Mouse (Mus musculus) adrenal gland, postnatal 0 days (tissue): Measurements from ENCODE around the gene Mbd3l2. TPM values are rescaled to one million over a fixed set of nuclear protein-coding genes. Genes with fewer than 3 reads are reported as not detected.

Experiments used
- microRNA-seq: library from miRNA; unstranded; fragments of <30 nt; microRNA quantifications from one replicate; pipeline ENCODE4, GENCODE M21; 2016; ENCODE audit warnings: borderline replicate concordance; ENCODE audit not compliant: insufficient number of aligned reads
- polyA plus RNA-seq: library from polyadenylated mRNA; unstranded; fragments of >200 nt; fragmentation: Nextera tagmentation; extraction: Ambion mirVana; gene quantifications from 2 replicates; pipeline ENCODE4 v1.2.1, GENCODE M21; 2015

Gene Mbd3l2
- not detected in 2 replicates for polyA plus RNA-seq

DNA sequence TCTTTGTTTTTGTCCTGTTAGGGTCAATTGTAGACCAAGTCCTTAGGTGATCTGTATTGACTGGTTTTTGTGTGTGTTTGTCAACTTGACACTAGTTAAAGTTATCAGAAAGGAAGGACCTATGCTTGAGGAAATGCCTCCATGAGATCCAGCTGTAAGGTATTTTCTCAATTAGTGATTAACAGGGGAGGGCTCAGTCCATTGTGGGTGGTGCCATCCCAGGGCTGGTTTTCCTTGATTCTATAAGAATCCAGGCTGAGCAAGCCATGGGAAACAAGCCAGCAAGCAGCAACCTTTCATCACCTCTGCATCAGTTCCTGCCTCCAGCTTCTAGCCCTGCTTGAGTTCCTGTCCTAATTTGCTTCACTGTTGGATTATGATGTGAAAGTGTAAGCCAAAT, at the start of gene Mbd3l2:
Gene Mbd3l2 (plus strand): TSS at position 301 of the 400 bp plus-strand sequence.

DNA sequence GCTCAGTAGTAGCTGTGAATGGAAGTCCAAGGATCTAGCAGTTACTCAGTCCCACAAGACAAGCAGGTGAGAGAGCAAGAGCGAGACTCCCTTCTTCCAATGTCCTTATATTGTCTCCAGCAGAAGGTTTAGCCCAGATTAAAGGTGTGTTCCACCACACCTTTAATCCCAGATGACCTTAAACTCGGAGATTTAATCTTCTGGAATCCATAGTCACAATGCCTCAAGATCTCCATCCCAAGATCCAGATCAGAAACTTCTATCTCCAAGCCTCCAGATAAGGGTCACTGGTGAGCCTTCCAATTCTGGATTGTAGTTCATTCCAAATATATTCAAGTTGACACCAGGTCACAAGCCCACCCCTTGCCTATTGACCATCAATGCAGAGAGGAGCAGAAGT, 27.6 kb upstream of the Mbd3l2 start, which contains the start of gene Naalad2:
Gene Naalad2 (minus strand): TSS at position 101 of the 400 bp plus-strand sequence.

DNA sequence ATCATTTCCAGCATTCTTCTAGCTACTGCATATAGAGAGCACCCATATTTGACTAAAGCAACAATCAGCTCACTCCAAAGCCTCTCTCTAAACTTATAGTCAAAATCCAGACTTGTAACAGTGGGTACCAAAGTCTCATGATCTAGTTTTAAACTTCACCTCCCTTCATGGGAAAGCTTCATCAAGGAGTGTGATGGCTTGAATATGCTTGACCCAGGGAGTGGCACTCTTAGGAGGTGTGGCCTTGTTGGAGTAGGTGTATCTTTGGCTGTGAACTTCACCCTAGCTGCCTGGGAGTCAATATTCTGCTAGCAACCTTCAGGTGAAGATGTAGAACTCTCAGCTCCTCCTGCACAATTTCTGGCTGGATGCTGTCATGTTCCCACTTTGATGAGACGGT, 26.3 kb upstream of the Mbd3l2 start, which contains the start of gene Ubtfl1:
Gene Ubtfl1 (plus strand): TSS at position 301 of the 400 bp plus-strand sequence.

DNA sequence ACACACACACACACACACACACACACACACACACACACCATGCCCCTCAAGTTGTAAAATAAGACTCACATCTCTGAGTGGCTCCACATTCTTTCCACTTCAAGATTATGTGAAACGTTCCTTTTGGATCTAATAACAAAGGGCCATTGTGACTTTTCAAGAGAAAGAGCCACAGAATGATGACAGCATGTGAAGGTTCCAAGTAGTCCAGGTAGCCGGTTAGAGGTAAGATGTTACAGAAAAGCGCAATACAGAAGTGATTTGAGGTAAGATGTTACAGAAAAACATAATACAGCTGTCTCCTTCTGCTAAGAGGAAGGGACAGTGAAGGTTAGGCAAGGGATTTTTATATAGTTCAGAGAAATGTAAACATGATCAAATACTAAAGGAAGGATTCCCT, 47.7 kb downstream of the Mbd3l2 start, which contains the start of the genes Zfp558 and Mbd3l1:
Gene Zfp558 (minus strand): TSS at position 101 of the 400 bp plus-strand sequence.
Gene Mbd3l1 (plus strand): TSS at position 192 of the 400 bp plus-strand sequence.

Small RNA genes within 50 kb of the gene (microRNA-seq; reads per million reads assigned to microRNA genes)
- not detected for gene Gm22854

Other genes starting within 250 kb of the Mbd3l2 start
- 31.7 and 41.4 TPM in 2 replicates for gene Chordc1, start 138.5 kb upstream of the Mbd3l2 start, polyA plus RNA-seq
- gene Naalad2, start 27.7 kb upstream of the Mbd3l2 start, polyA plus RNA-seq: 5.1 and 8.0 TPM in 2 replicates
- gene Ubtfl1, start 26.2 kb upstream of the Mbd3l2 start, polyA plus RNA-seq: not detected in 2 replicates
- gene Zfp558, start 47.6 kb downstream of the Mbd3l2 start, polyA plus RNA-seq: 2.4 and 3.0 TPM in 2 replicates
- not detected in 2 replicates for gene Mbd3l1, start 47.7 kb downstream of the Mbd3l2 start, polyA plus RNA-seq
- gene Muc16, start 243.9 kb downstream of the Mbd3l2 start, polyA plus RNA-seq: 2.0 and 3.9 TPM in 2 replicates